Mouse (Mus musculus): ENCODE measurements around the gene Ccdc187.

Gene Ccdc187

GRCm38 (mm10) chr2:26214526-26214925, 79.8 kb downstream of the Ccdc187 start:
- no peak for DNase-seq (ENCODE audit: low read depth, low spot score)

DNA sequence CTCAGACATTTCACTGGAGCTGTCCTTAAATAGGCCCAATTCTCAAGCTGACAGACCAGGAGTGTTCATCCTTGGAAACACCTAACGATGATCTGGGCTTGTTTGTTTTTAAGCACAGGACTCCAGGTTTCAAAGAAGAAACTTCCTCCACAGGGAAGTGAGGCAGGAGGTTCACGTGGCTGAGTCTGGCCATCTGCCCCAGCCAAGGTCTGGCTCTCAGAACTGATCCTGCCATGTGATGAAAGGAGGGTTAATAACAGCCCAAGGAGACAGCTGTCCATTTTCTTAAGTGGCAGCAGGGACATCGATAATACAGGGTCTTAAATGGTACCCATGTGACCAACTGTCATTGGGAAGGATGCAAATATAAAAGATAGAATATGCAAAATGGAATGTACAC, 84.8 kb downstream of the Ccdc187 start:
- no peak for DNase-seq (ENCODE audit: low read depth, low spot score)

- no peak for DNase-seq (ENCODE audit: low read depth, low spot score)
Observed at GRCm38 (mm10) chr2:26208126-26208789, 86.1 kb downstream of the Ccdc187 start, which contains the start of gene Lhx3. TSS of gene Lhx3 (minus strand) at chr2:26208289.

DNA sequence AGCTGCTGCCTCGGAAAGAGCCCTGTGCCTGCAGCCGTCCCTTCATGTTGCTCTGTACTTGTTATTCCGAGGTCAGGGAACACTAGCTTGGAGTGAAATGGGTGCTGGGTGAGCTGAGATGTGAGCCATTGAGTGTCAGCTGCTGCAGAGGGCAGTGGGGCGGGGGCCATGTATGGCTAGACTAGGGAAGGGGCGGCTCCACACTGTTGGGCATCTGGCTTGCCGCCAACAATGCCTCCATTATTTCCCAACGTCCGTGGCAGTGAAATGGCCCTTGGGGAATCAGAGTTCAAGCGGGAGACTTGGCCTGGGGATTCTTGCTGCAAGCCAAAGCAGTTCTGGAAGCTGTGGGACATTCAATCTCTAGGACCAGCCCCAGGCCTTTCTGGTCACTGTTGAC, 86.8 kb downstream of the Ccdc187 start:
- no peak for DNase-seq (ENCODE audit: low read depth, low spot score)

DNA sequence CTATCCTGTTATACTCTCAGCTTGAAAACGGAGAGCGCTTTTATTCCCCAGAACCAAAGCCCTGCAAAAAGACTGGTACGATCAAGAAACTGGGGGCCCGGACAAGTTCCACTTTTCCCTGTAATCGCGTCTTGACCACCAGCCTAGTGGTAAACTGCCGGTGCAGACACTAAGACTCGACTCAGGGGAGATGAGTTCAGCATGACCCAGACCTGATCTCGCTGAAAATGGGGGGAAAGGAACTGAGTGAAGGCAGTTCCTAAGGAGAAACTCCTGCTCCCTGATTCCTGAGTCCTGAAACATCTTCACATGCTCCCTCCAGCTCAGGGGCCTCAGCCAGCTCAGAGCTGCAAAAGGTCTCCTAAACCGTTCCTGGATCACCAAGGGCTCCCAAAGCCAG, 88.6 kb downstream of the Ccdc187 start:
- no peak for DNase-seq (ENCODE audit: low read depth, low spot score)

- no peak for DNase-seq (ENCODE audit: low read depth, low spot score)
Observed at GRCm38 (mm10) chr2:26205126-26205525, 89.2 kb downstream of the Ccdc187 start.

DNA sequence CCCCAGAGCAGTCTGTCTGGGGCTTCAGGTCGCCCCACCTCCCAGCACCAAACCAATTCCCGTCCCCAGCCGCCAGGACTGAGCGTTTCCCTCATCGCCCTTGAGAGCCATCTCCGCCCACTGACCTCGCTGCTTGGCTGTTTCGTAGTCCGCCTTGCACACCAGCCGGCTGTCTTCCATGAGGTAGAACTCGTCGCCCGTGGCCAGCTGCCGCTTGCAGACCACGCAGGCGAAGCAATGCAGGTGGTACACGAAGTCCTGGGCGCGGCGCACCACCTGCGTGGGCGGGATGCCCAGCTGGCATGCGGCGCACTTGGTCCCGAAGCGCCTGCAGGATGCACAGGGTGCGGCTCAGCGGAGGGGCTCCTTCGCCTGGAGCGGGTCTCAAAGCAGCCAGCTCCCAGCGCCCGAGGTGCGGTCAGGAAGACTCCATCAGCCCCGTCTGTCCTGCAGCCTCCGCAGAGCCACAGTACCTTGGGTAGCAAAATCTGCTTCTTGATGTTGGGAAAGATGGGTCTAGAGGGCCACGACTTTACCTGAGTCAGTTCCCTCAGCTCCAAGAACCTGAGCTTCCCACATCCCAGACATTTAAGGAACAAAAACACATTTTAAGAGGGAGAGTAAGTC, 91.4 kb downstream of the Ccdc187 start:
- DNase-seq (ENCODE audit: low read depth, low spot score), result no peak

- no peak for DNase-seq (ENCODE audit: low read depth, low spot score)
Observed at GRCm38 (mm10) chr2:26201926-26202848, 92.2 kb downstream of the Ccdc187 start.

- no peak for DNase-seq (ENCODE audit: low read depth, low spot score)
Observed at GRCm38 (mm10) chr2:26198488-26198887, 95.9 kb downstream of the Ccdc187 start.

DNA sequence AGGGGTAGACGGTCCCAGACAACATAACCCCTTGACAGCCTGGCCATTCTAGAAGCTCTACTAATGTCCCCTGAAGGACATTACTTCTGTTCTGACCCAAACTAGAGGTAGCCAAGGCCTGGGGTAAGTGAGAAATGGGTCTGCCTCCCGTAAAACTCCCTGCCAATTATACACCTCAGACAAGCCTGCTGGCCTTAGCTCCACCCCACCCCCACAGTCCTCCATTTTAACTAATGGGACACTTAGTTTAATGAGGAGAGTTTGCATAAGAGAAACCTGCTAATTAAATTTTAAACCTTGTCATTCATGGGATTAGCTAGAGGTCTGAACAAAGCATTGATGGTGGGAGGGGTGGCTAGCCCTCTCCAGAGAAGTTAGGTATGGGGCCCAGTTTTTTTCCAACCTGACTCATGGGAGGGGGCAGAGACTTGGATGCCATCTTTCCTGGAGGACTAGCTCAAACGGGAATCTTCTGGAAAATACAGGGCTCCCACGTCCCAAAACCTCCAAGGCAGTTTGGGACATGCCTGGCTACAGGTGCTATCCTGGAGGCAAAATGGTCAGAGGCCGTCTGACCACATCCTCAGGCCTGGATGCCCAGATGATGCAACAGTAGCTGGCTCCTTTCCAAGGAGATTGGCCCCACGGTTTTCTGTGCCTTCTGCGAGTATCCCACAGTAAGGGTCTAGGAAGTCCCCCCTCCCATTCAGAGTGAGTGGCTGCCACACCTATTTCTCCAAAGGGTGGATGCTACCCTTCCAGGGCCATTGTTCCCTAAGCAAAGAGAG, 99.6 kb downstream of the Ccdc187 start:
- no peak for DNase-seq (ENCODE audit: low read depth, low spot score)
